Mouse (Mus musculus) activated CD4-positive, CD25-positive, alpha-beta regulatory T cell (primary cell): ENCODE data around the gene Olfr507. TPM values are rescaled to one million over a fixed set of nuclear protein-coding genes. Genes with fewer than 3 reads are reported as not detected.

Experiments
- polyA plus RNA-seq, 2 experiments: library from polyadenylated mRNA; unstranded; fragments of 100-300 nt; shearing (Covaris generic); gene quantifications; one replicate each; pipeline ENCODE4 v1.2.1; 2017

Gene Olfr507
- not detected for polyA plus RNA-seq

GRCm38 (mm10) chr7:108621514-108621913 is at the start of gene Olfr507:
Gene Olfr507 (plus strand): TSS chr7:108621814.

GRCm38 (mm10) chr7:108610487-108610886 is 11.1 kb upstream of the Olfr507 start, which contains the start of gene Olfr506:
Gene Olfr506 (plus strand): TSS chr7:108610787.

DNA sequence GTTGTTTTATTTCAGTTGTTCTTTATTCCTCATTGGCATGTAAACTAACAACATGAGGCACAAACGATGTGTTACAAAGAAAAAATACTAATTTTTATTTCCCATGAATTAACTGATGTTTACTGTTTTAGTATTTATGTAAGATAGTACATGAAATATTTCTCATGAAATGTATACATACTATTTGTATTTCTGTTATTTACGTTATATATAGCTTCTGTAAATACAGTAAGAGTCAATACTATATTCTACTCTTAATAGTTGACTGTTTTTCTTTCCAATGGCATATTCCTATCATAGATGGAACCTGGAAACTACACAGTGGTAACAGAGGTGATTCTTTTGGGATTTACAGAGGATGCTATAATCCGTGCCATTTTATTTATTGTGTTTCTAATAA is 8.1 kb downstream of the Olfr507 start, which contains the start of gene Olfr508:
TSS of gene Olfr508 (plus strand) at position 301 of the 400 bp plus-strand sequence.

DNA sequence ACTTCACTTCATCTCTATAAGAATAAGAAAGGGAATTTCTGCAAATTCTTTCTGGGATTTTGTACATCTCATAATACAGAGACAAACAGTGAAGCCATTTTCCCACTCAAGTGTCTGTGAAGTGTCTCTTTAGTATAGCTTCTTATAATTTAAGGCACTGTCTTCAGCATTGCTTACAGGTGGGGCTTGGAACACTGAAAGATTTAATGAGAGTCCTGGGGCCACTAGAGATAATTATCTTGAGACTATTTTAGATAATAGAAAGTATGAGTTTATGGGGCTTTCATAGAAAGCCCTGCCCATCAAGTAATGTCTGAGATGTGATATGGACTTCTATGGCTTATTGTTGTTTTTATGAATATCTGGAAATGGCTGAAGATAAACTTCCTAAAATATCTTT is 30.2 kb downstream of the Olfr507 start, which contains the start of gene Olfr509:
TSS of gene Olfr509 (minus strand) at position 101 of the 400 bp plus-strand sequence.

GRCm38 (mm10) chr7:108666118-108666517 is 44.5 kb downstream of the Olfr507 start, which contains the start of gene Olfr510:
Gene Olfr510 (plus strand): TSS chr7:108666418.

Other genes starting within 250 kb of the Olfr507 start
- not detected for gene Olfr495, start 228.6 kb upstream of the Olfr507 start, polyA plus RNA-seq
- gene Olfr497, start 201.4 kb upstream of the Olfr507 start, polyA plus RNA-seq = not detected
- not detected for gene Olfr498, start 156.5 kb upstream of the Olfr507 start, polyA plus RNA-seq
- gene Olfr502, start 96.7 kb upstream of the Olfr507 start, polyA plus RNA-seq = under 1 TPM in 1 of 2 experiments, not detected in 1; 0.61 TPM
- not detected for gene Olfr503, start 77.3 kb upstream of the Olfr507 start, polyA plus RNA-seq
- gene Olfr504, start 56.0 kb upstream of the Olfr507 start, polyA plus RNA-seq = not detected
- gene Olfr506, start 11.0 kb upstream of the Olfr507 start, polyA plus RNA-seq = not detected
- gene Olfr508, start 8.2 kb downstream of the Olfr507 start, polyA plus RNA-seq = not detected
- gene Olfr509, start 30.1 kb downstream of the Olfr507 start, polyA plus RNA-seq = not detected
- not detected for gene Olfr510, start 44.6 kb downstream of the Olfr507 start, polyA plus RNA-seq
- gene Olfr512, start 91.5 kb downstream of the Olfr507 start, polyA plus RNA-seq = not detected
- gene Olfr513, start 129.2 kb downstream of the Olfr507 start, polyA plus RNA-seq = not detected
- gene Olfr514, start 204.2 kb downstream of the Olfr507 start, polyA plus RNA-seq = not detected
- gene Olfr516, start 228.7 kb downstream of the Olfr507 start, polyA plus RNA-seq = not detected